Mouse (Mus musculus): ENCODE measurements at regions not wholly inside any gene's neighbourhood (a gene's known extent, or its start where the extent isn't known, plus 50 kb on each side); places are given as distances from the start of the nearest gene placed in this dataset.
A peak's percentile ranks its signal among the peaks of the same experiment; 100 is the strongest.

DNA sequence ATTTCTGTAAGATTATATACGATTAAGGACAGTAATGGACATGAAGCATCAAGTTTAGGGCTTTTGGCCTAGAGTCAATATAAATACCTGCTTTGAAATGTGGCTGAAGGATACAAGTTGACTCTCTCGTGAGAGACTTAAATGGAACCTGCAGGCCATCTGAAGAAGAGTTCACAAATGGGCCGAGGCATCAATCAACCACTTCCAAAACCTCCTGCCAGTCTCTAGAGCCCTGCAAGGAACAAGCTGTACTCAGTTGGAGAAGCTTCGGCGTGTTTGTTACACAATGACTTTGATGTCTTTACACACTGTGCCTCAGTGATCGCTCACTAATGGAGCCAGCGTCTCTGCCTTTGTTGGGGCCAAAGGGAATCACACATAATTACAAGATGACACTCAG is 146.1 kb upstream of the Ccnd2 start:
- no peak for DNase-seq (ENCODE audit: low spot score)

DNA sequence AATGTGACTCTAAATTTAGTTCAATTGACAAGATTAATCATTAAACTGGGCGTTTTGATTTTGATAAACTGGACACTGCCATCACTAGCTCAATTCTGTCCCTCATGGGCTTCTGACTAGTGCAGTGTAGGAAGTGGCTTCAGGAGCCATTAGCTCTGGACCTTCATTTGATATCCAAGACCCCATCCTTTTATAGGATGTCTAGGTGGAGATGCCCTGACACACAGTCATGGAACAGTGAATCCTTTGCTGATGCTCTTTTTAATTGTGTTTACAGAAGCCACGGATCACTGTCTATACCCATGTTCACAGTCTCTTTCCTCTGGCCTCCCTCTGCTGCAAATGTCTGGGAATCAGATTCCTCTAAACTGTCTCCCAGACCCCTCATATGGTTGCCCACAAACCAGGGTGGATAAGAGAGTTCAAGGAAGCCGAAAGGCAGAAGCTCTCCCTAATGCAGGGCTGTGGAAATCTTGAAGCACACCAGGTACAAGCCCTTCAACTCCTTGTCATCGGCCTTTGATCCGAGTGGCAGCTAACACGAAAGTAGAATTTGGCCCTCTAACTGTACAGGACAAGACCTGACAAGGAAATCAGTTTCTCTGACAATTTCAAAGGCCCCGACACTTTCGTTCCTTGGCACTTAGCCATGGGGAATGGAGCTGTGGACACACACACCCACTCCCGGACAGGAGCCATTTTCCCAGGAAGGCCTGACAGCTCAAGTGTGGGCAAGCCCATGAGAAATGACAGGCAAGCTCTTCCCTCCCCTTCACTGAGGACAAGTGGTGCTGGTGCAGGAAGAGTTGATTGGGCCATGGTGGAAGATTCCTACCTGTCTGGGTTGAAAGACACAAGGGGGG is 135.2 kb upstream of the Parp11 start:
- no peak for DNase-seq (ENCODE audit: low spot score)

DNA sequence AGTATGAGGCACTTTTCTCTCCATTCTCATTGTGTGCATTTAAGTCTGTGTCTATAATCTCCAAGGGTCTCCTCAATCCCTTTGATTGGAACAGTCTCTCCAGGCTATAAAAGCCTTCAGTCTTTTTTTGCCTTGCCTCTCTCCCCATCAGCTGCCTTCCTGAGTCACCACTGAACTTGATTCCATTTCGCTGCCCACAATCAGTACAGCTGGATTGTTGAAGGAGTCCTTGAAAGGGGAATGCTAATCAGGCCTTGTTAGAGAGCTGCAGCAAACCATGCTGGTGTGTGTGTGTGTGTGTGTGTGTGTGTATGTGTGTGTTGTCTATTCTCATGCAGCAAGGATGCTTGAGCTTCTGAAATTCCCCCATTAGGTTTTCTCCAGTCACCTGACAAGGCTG is 129.3 kb upstream of the Parp11 start:
- DNase-seq (ENCODE audit: low spot score): no peak

DNA sequence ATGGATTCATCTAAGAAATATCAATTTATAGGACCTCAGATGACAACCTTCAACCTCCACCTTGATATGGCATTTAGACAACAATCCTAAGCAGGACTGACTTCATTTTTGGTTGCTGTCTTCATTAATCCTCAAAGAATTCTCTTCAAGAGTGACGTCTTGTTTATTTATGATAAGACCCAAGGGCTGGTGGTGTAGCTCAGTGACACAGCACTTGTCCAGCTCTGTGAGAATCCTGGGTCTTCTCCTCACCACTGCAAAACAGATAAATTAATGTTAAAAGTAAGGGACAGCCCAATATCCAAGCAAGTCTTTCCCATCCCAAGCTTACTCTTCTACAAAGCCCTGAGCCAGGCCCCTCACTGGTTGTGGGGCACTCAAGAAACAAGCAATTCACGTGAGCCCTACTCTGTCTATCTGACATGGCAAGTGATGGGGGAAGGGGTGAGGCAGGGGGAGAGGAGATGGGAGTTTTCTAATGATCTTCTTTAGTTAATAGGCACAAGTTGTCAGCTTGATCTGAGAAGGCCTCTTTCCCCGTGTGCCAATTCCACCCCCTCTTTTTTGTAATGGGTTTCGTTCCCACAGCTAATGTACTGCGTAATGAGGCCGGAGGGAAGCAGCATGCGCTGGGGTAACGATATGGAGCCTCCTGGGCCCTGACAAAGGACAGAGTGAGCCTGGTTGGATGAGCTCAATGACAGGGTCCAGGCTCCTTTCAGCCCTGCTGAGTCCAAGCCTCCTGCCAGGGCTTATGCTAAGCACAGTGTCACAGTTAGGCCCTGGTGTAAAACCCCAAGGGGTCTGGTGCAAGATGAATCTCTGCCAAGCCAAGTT is 127.7 kb upstream of the Parp11 start:
- no peak for DNase-seq (ENCODE audit: low spot score)

DNA sequence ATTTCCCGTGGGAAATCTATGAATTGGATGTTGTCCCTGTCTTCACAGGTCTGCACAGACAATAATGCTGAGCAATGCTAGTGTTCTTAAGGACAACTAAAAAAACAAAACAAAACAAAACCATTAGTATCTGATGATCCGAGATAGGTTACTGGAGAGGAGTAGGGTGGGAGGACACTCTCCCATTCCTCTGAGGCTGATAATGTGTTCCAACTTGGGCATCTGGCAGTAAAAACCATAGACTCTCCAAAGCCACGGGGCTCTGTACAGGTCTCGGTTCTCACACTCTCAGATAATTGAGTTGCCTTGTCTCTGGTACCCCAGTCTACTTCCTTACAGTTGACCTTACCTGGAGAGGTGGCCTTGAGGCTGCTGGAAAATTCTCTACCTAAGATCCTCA is 126.0 kb upstream of the Parp11 start:
- no peak for DNase-seq (ENCODE audit: low spot score)

DNA sequence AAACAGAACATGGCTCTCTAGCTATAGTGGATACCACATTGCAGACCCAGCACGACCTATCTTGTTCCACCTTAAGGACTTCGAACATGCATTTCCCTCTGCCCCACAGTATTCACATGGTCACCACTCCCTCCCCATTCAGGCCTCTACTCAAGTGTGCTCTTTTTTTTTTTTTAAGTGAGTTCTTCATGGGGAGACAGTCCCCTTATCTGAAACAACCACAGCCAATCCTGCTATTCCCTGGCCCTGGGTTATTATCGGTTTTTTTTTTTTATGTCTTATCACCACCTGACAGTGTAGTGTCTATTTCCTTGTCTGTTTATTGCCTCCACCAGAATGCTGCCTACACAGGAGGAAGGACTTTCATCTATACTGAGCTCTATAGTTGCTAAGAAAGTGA is 125.6 kb upstream of the Parp11 start:
- DNase-seq (ENCODE audit: low spot score): peak; percentile 69

DNA sequence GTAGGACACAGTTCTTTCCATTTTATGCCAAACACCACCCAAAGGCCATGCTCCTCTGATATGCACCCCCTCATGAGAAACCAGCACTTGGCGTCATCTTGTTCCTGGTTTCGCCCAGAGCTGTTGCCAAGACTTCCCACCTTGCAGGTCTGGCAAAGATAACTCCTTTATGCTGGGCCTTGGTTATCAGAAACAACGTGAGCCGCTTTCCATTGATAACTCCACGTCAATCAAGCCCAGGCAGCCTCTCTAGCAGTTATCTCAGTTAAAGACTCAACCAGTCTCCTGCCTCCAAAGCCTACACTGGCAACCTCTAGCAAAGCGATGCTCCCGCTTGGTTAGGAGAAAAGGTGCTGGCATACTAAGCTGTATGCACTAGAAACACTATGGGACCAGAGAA is 124.2 kb upstream of the Parp11 start:
- peak; percentile 83 for DNase-seq (ENCODE audit: low spot score)

DNA sequence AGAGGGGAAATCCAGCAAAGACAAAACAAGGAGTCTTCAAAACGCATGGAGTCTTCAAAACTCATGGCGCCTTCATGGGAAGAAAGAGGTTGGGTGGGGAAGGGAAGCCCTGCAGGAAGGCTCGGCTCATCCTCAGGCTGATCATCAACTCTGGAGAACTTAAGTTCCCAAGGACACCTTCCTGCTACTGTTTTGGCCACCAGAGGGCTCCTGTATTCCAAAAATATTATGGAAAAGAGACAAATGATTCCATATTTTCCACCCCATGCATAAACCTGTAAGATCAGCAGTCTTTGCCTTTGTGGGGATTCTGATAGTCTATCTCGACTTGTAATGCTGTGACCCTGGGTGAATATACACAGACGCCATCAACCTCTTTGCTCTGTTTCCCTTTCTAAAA is 121.7 kb upstream of the Parp11 start:
- no peak for DNase-seq (ENCODE audit: low spot score)

DNA sequence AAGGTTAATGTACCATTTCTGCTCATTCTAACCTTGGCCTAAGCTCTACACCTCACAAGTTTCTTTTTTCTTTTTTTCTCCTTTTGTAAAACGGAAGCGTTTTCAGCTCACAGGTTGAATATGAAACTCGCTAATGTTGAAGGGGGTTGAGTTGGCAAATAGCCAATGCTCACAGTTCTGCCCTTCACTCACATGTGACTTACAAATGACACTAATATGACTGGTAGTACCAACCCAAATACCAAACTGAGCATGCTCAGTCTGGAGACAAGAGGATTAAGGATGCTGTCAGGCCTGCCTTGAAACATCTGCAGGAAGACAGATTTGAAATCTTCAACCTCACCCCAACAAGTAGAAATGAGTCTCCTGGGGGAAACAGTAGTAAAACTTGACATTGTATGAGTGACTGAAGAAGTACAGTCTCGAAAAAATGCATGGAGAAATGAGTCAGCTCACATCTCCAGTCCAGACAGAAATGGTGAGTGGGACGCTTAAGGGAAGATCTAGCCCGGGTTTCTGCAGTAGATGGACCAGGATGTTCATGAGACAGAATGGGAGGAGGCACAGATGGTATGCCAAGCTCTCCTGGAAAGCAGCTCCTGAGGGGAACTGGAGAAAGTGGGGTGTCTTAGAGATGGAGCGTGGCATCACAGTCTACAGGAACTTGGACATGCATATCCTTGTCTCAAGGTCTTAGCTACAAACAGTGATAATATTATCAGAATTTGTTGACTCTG is 120.9 kb upstream of the Parp11 start:
- DNase-seq (ENCODE audit: low spot score): no peak

DNA sequence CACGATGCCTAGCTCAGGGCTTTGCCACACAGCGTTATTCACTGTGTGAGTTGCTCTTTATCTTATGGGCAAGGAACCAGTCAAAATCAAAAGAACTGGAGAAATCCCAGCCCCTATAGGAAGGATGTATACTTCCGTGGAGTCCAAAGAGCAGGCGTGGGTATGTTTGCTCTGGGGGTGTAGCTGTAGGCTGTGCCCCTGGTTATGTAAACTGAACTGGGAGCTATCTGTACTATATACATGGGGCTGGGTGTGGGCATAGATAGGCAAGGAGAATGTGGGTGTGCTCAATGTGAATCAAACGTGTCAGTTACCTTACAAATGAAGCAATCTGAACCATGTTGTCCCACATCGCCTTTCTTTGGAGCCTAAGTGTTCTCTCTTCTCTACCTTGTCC is 120.3 kb upstream of the Parp11 start:
- no peak for DNase-seq (ENCODE audit: low spot score)

DNA sequence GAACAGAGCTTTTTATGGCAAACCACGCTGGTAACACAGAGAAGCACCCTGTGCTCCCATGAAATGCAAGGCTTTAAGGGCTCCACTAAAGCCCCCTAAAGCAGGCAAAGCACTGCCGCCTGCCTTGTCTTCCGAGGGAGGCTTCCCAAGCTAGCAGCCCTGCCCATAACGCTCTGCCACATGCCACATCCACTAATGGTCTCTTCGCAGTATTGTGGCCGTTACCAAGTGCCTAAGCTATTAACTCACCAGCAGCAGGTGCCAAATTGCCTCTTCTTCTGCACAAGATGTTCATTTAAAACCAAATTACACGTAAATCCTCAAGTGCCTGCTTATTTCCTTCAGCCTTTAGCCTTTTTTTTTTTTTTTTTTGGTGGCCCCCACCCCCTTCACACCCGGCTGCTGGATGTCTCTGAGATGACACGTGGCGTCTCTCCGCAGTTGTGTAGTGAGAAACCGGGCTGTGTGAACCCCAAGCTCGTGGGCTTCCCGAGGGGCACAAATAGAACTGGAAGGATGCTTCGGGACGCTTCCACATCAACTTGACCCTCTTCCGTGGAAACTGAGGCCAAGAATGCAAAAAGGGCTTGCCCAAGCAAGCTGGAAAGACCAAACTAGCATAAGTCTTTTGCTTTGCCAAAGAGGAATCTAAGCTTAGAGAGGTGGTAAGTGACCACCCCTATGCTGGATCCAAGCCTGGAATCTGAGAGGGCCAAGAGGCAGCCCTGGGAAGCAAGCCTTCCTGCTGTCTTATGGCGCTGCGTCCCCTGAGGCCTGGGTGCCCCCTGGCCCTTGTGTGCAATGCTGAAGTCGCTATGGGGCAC is 117.2 kb upstream of the Parp11 start:
- DNase-seq (ENCODE audit: low spot score): no peak

DNA sequence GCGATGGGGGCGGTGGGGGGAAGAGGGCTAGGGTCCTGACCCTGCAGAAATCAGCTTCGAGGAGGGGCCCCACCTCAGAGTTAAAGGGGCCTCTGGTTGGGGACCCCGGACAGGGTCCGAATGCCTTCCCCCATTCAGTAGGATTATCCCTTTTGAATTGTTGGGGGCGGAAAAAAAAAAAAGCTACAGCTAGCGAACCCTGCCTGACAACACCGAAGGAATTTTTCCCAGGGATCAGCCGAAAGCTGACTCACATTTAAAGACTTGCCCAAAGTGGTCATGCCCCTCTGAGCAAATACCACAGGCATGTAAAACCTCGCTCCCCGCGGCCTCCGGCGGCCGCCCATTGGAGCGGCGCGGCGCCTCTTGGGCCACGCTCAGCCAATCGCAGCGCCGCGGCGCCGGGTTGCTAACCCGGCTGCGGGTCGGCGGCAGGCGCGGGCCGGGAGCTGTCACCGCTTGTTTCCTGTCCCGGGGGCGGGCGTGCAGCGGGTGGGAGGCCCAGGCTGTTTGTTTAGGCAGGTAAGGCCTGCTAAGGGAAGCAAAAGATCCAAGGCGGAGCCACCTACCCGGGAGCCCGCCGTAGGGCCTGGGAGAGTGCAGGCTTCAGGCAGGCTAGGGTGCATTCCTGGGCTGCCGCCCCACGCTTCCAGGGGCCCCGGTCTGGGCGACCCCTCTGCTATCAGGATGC is 116.5 kb upstream of the Parp11 start:
- DNase-seq (ENCODE audit: low spot score): peak; percentile 71

DNA sequence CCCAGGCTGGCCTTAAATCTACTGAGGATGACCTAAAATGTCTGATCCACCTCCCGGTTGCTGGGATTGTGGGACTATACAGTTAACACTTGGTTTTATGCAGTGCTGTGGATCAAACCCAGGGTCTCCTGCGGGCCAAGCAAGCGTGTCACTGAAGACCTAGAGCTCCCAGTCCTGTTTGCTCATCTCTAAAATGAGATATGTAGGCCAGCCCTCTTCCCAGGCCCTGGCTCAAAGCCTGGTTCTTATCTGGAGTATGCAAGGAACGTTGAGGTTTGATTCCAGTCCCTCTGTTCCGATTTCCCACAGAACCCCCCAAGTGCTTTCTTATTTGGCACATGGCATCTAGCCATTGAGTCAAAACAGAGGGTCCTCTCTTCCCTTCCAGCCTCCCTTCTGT is 115.5 kb upstream of the Parp11 start:
- DNase-seq (ENCODE audit: low spot score): no peak

DNA sequence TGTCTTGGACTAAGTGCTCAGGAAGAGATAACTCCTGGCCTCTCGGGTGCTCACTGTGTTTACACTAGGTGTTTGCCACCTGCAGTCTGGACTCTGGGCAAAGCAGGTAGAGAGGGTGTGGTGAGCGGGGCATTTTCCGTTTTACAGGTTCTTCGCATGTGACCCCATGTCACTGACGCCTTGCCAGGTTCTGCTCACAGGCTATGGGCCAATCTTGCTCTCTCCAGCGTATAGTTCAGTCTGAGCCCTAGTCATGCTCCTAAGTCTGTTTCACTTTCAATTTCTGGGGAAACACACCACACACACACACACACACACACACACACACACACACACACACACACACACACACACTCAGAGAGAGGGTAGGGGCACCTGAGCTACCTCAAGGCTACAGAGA is 112.4 kb upstream of the Parp11 start:
- no peak for DNase-seq (ENCODE audit: low spot score)

DNA sequence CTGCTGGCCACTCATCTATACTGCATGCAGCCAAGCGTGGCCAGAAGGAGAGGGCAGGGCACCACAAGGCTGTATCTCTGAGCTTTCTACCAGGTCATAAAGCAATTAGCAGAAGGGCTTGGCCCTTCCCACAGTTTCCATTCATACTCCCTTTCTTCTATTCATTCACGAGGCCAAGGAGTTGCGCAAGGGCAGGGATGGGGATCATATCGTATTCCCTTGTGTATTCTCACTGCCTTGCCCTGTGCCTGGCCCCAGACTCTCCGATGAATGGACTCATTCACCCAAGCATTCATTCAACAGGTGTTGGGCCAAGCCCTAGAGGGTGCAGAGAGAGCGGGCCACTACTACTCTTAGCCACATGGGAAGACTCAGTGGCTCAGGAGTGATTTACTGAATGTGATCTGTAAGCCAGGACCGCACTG is 111.2 kb upstream of the Parp11 start:
- no peak for DNase-seq (ENCODE audit: low spot score)

DNA sequence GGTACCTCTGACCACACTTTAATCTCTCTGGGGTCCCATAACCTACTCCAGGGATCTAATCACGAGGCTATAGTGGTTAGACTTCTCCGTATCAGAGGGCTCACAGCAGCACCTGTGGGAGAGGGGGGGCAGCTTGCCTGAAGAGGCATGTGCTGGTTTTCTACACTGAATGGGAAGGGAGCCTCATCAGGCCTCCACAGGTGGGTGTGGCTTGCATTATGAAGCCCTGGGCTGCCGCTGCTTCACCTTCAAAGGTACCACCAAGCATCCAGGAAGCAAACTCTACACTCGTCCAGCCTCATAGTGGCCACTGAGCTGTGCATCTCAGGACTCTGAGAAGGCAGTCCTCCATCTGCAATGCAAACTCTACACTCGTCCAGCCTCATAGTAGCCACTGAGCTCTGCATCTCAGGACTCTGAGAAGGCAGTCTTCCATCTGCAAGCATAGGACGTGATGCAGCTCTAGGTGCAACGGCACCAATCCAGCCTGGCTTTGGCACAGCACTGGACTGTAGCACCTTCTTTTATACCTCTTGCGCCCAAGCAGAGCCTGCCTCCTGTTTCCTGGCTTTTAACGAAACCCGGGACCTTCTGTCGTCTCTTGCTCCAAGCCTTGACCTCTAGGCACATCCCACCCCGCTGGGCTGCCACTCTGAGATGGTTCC is 110.5 kb upstream of the Parp11 start:
- DNase-seq (ENCODE audit: low spot score): no peak

DNA sequence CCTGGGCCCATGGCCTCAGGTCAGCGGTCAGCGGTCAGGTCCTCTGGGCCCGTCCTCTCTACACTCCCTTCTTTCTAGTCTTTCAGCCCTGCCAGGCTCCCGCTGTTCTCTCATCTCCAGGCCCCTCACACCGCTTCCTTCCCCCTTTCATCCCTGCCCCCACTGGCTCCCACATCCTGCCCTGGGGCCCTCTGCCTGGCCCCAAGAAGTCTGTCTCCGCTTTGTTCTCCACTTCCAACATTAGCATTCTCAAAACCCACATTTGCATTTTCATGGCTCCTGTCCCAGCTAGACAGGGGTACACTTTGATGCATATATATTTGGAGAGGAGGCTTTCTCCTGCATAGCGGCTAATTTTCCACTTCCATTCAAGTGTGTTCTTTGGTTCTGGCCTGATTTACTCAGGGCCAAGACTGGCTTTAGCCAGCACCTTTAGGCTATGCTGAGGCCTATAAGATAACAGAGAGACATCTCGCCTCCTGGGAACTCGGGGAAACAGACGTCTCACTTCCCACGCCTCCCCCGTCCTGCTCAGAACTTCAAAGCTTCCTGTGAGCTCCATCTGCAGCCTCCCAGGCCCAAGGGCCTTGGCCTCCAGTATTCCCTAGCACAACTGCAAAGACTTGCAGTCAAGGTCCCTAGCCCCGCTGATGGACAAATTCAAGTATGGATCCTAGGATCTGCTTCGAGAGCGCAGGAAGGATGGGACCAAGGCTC is 109.8 kb upstream of the Parp11 start:
- no peak for DNase-seq (ENCODE audit: low spot score)

DNA sequence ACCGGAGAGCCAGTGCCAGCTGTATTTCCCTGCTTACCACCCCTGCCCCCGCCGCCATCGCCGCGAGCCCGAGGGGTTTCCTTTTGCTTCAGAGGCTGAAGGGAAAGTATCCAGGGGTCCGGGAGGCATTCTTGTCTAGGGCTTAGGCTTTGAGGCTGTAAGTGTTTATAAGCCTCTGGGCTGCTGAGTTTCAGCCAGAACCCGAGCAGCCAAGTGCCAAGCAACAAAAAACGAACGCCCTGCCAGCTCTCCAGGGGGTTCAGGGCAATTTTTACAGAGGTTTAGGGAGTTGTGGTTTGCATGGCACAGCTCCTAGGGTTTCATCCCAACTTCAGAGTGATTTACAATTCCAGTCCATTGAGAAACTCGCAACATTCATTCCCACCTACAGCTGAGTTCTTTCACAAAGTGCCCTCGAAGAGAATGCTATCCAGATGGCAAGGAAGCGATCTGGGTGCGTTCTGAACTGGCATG is 109.2 kb upstream of the Parp11 start:
- DNase-seq (ENCODE audit: low spot score): no peak

DNA sequence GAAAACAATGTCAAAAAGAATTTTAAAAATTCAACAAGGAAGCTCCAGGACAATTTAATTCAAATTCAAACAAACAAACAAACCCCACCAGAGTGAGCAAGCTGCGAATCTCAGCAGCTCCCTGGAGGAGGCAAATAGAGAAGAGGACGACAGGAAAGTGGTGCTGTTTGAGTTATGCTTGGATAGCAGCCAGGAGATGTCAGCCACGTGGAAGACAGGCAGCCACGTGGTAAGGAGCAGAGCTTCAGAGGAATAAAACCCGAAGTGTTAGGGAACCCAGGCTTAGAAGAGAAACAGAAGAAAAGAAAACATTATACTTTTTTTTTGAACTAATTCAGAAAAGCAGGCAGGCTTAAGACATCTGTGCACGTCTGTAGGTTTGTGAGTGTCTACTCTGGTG is 108.2 kb upstream of the Parp11 start:
- no peak for DNase-seq (ENCODE audit: low spot score)

DNA sequence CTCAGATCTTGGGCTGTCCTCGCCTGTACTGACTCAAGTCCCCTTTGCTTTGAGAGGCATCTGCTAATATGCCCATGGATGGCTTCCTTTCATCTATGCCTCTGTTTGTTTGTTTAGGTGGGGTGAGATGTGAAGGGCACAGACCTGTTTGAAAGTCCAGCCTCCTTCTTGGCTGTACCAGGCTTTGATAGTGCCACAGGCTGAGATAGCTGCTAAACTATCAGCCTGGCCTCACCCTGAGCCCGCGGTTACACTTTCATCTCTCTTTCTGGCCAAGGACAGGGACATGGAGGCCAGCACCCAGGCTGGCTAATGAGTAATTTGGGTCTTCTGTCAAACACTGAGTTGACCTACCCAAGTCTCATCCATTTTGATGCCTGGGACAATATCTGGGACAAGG is 105.0 kb upstream of the Parp11 start:
- DNase-seq (ENCODE audit: low spot score): no peak

Measured in c-Kit-positive CD71-positive TER-119-positive erythroid progenitor cells, embryonic 14.5 days (primary cell).